In the genomic region with DNA sequence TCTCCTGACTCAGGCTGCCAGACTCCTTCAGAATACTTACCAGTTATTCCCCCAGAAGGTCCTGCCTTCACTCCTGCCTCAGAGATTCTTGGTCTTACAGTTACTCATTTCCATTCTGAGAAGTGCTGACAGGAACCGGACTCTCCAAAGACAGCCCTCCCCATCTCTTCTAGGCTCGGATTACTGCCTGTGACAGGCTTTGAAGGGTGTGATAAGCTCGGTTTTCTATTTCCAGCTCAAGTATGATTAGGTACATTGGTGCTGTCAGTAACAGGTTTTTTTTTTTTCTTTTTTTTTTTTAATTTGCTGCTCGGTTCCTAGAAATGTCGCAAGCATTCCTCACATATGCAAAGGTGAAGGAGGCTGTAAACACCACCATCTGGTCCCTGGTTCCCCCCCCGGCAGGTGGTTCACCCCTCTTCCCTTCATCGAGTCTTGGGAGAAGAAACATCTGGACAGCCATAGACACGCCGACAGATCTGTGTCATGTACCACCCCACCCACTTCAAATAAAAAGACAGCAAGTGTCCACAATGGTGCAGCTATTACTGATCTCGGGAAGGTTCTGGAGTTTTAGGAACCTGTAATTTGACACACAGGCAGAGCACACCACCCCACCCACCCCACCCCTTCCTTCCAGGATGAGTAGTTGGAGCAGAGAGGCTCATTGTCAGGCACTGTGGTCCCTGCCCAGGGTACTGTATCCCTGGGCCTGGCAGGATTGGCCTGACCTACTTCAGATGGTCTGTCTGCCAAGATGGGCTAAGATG, we compare ENCODE assay signal across 19 mouse cellular contexts. TPM values are rescaled to one million over a fixed set of nuclear protein-coding genes. Genes with fewer than 3 reads are reported as not detected.
DNase-seq lines count a peak whose midpoint lies in the region; ATAC-seq and TF ChIP-seq lines count a peak whose summit lies in the region.
"Had no signal": no experiment of that assay in that cellular context is flagged by ENCODE, and none has a peak within 500 bp of the region (broad histone marks: within the 10 kb centered on the region; RNA-seq: fewer than 3 reads in every experiment).

No protein-coding gene starts in this region.

- peak; percentile 23 for DNase-seq in embryo, embryonic 11 days
- no peak for DNase-seq in embryo, embryonic 9.5 days (ENCODE audit: extremely low spot score)
- DNase-seq in kidney, adult 9 months: no peak
- DNase-seq in brain, embryonic 14.5 days (ENCODE audit: low read depth): peak; percentile 19
- DNase-seq in heart, postnatal 10 days: peak; percentile 56 to 58
- DNase-seq in forebrain, embryonic 10.5 days (ENCODE audit: extremely low spot score, low spot score): no peak
- DNase-seq in layer of hippocampus, postnatal 10 days (ENCODE audit: low spot score in 2 of 2): no peak
- DNase-seq: adrenal gland, postnatal 25 days; cerebellum, postnatal 36 days; forebrain, postnatal 0 days; kidney, postnatal 10 days; layer of hippocampus, postnatal 36 days; liver; lung, adult 2 months; thymus, postnatal 4 days had no signal

- H3K4me2 ChIP-seq in kidney, embryonic 16.5 days (replicated peaks; ENCODE audit: low read depth, low read length): no peak overlapping the region

- TF ChIP-seq POLR2A in brain, embryonic 14.5 days (IDR thresholded peaks at IDR 0.05; ENCODE audit: borderline replicate concordance, extremely low read depth, insufficient read depth, insufficient read length, poor library complexity, severe bottlenecking): no peak

- H3K36me3 ChIP-seq in kidney, embryonic 16.5 days (ENCODE audit: insufficient read depth, low read length): no peaks in the 10 kb centered on the region
- H3K36me3 ChIP-seq in forebrain, embryonic 10.5 days (replicated peaks): no peaks in the 10 kb centered on the region

- H3K27ac ChIP-seq in kidney, embryonic 16.5 days (ENCODE audit: low read length): no peak overlapping the region
- H3K27ac ChIP-seq in forebrain, embryonic 10.5 days: no peak overlapping the region
- H3K27ac ChIP-seq: hindbrain, postnatal 0 days had no signal

- peaks cover 8% of the 10 kb centered on the region for H3K4me1 ChIP-seq in kidney, embryonic 16.5 days (ENCODE audit: insufficient read depth, low read length)
- H3K4me1 ChIP-seq in forebrain, embryonic 10.5 days: peaks cover 15% of the 10 kb centered on the region

- H3K9ac ChIP-seq in kidney, embryonic 16.5 days (replicated peaks; ENCODE audit: low read length): no peak overlapping the region
- H3K9ac ChIP-seq: forebrain, postnatal 0 days had no signal

- ATAC-seq in kidney, embryonic 16.5 days (ENCODE audit: low FRiP score, low TSS enrichment): 0 out of 2 replicates have a peak, but pooled peaks have one; percentile 39
- ATAC-seq: forebrain, postnatal 0 days; hindbrain, postnatal 0 days had no signal

- 23% methylated on average over 10 of the region's 10 CpGs for WGBS in kidney, embryonic 16.5 days
- 76% methylated on average over 10 of the region's 10 CpGs for WGBS in forebrain, embryonic 10.5 days

- no peak for TF ChIP-seq CTCF in brain, embryonic 14.5 days (IDR thresholded peaks at IDR 0.05; ENCODE audit: borderline replicate concordance, extremely low read depth, insufficient read depth, insufficient read length)

- H3K4me3 ChIP-seq in kidney, embryonic 16.5 days (ENCODE audit: low read length): no peak overlapping the region
- no peak overlapping the region for H3K4me3 ChIP-seq in forebrain, embryonic 10.5 days

- H3K9me3 ChIP-seq in kidney, embryonic 16.5 days (ENCODE audit: low read length): no peaks in the 10 kb centered on the region
- H3K9me3 ChIP-seq in forebrain, embryonic 10.5 days: no peaks in the 10 kb centered on the region

- no peaks in the 10 kb centered on the region for H3K27me3 ChIP-seq in kidney, embryonic 16.5 days (ENCODE audit: insufficient read depth, low read length)
- H3K27me3 ChIP-seq in forebrain, embryonic 10.5 days (ENCODE audit: poor library complexity, severe bottlenecking): no peaks in the 10 kb centered on the region

- intact Hi-C loops in heart, postnatal 10 days (cut with DNase I): no loop called here

RNA-seq across cellular contexts. Expression of a gene that starts 14.0 kb away (rescaled TPM):
- polyA plus RNA-seq in kidney, embryonic 16.5 days (2015; fragmentation: Nextera tagmentation; extraction: Ambion mirVana): 0.44 and 0.54 TPM in 2 replicates
- 0.42 and 0.52 TPM in 2 replicates for polyA plus RNA-seq in brain, embryonic 14.5 days (2012; rRNA removed)
- total RNA-seq in heart, postnatal 10 days (2021): not detected
- not detected in 2 replicates for polyA plus RNA-seq in forebrain, embryonic 10.5 days (2016; fragmentation: Nextera tagmentation; extraction: Ambion mirVana)
- total RNA-seq in layer of hippocampus, postnatal 10 days (2021): 1 to 10 TPM in 1 of 2 experiments, under 1 TPM in 1; 0.96 to 1.2 TPM
- total RNA-seq: adrenal gland, postnatal 25 days; neutrophil, adult 5-6 weeks had no signal
- polyA plus RNA-seq: gonadal fat pad, adult 2 months had no signal

RNA-seq across cellular contexts. Expression of a gene that starts 22.1 kb away (rescaled TPM):
- polyA plus RNA-seq in kidney, embryonic 16.5 days (2015; fragmentation: Nextera tagmentation; extraction: Ambion mirVana): 3.2 and 4.6 TPM in 2 replicates
- polyA plus RNA-seq in brain, embryonic 14.5 days (2012; rRNA removed): 19.2 and 20.7 TPM in 2 replicates
- total RNA-seq in heart, postnatal 10 days (2021): 10 to 100 TPM; 33.1 to 41.8 TPM
- 3.2 and 4.1 TPM in 2 replicates for polyA plus RNA-seq in forebrain, embryonic 10.5 days (2016; fragmentation: Nextera tagmentation; extraction: Ambion mirVana)
- 10 to 100 TPM; 50.7 to 54.9 TPM for total RNA-seq in layer of hippocampus, postnatal 10 days (2021)

RNA-seq across cellular contexts. Expression of a gene that starts 58.8 kb away (rescaled TPM):
- polyA plus RNA-seq in kidney, embryonic 16.5 days (2015; fragmentation: Nextera tagmentation; extraction: Ambion mirVana): 0.15 TPM in 1 of 2 replicates, not detected in the other
- polyA plus RNA-seq in brain, embryonic 14.5 days (2012; rRNA removed): 0.53 and 1.2 TPM in 2 replicates
- 1 to 10 TPM; 1.7 to 2.6 TPM for total RNA-seq in heart, postnatal 10 days (2021)
- polyA plus RNA-seq in forebrain, embryonic 10.5 days (2016; fragmentation: Nextera tagmentation; extraction: Ambion mirVana): not detected in 2 replicates
- 1 to 10 TPM; 2.0 to 2.3 TPM for total RNA-seq in layer of hippocampus, postnatal 10 days (2021)
- total RNA-seq: neutrophil, adult 5-6 weeks had no signal

Comparison
In these comparisons a context has a peak if more than half of its experiments do, and no peak if none do; other contexts are left out.
1. DNase-seq: peak in embryo, embryonic 11 days (single experiment), brain, embryonic 14.5 days (single experiment) and heart, postnatal 10 days (2 of 2); none in embryo, embryonic 9.5 days (single experiment), kidney, adult 9 months (single experiment), forebrain, embryonic 10.5 days (single experiment) and layer of hippocampus, postnatal 10 days (0 of 2).